Mouse (Mus musculus): Measurements from ENCODE around the gene Mlst8. TPM values are rescaled to one million over a fixed set of nuclear protein-coding genes. Genes with fewer than 3 reads are reported as not detected.
"Not testable (repeated sequence)": the region's sequence is repeated elsewhere in the genome, so short reads cannot be mapped to it uniquely, and the experiment has no call there.

The Mlst8 gene
- total RNA-seq, 2 experiments from 2014 or later = 20.5 to 27.7 TPM

GRCm38 (mm10) chr17:24470701-24471527 is 8.0 kb downstream of the Mlst8 start:
- peak; percentile 11; the same call in 1 of the 2 replicates for ATAC-seq (replicated peaks; ENCODE audit: low FRiP score, poor library complexity, severe bottlenecking)

GRCm38 (mm10) chr17:24469910-24470602 is 8.8 kb downstream of the Mlst8 start, which contains the start of the genes E4f1 and Pgp:
Gene E4f1 (minus strand): TSS chr17:24470313.
Gene Pgp (plus strand): TSS chr17:24470392.
- ATAC-seq (replicated peaks; ENCODE audit: low FRiP score, poor library complexity, severe bottlenecking) = peak; percentile 93

GRCm38 (mm10) chr17:24469336-24469909 is 9.5 kb downstream of the Mlst8 start:
- no peak for ATAC-seq (replicated peaks; ENCODE audit: low FRiP score, poor library complexity, severe bottlenecking)

- ATAC-seq (replicated peaks; ENCODE audit: low FRiP score, poor library complexity, severe bottlenecking) = no peak
Measured at GRCm38 (mm10) chr17:24468636-24469246, 10.1 kb downstream of the Mlst8 start.

- 0 out of 2 replicates have a peak, but pooled peaks have one; percentile 47 for ATAC-seq (replicated peaks; ENCODE audit: low FRiP score, poor library complexity, severe bottlenecking)
Measured at GRCm38 (mm10) chr17:24463374-24464133, 15.3 kb downstream of the Mlst8 start.

GRCm38 (mm10) chr17:24462932-24463331 is 15.9 kb downstream of the Mlst8 start:
- ATAC-seq (replicated peaks; ENCODE audit: low FRiP score, poor library complexity, severe bottlenecking) = no peak

GRCm38 (mm10) chr17:24461580-24461979 is 17.3 kb downstream of the Mlst8 start:
- peak; percentile 75; the same call in 1 of the 2 replicates for ATAC-seq (replicated peaks; ENCODE audit: low FRiP score, poor library complexity, severe bottlenecking)

- ATAC-seq (replicated peaks; ENCODE audit: low FRiP score, poor library complexity, severe bottlenecking) = not testable (repeated sequence)
Measured at GRCm38 (mm10) chr17:24455523-24456206, 23.2 kb downstream of the Mlst8 start.

- peak; percentile 91 for ATAC-seq (replicated peaks; ENCODE audit: low FRiP score, poor library complexity, severe bottlenecking)
Measured at GRCm38 (mm10) chr17:24454756-24455522, 23.9 kb downstream of the Mlst8 start.

- ATAC-seq (replicated peaks; ENCODE audit: low FRiP score, poor library complexity, severe bottlenecking) = peak; percentile 10; the same call in 1 of the 2 replicates
Measured at GRCm38 (mm10) chr17:24454218-24454755, 24.6 kb downstream of the Mlst8 start.

- no peak for ATAC-seq (replicated peaks; ENCODE audit: low FRiP score, poor library complexity, severe bottlenecking)
Measured at GRCm38 (mm10) chr17:24453372-24453771, 25.5 kb downstream of the Mlst8 start.

- no peak for ATAC-seq (replicated peaks; ENCODE audit: low FRiP score, poor library complexity, severe bottlenecking)
Measured at GRCm38 (mm10) chr17:24451220-24451619, 27.7 kb downstream of the Mlst8 start.

GRCm38 (mm10) chr17:24449507-24449906 is 29.4 kb downstream of the Mlst8 start:
- no peak for ATAC-seq (replicated peaks; ENCODE audit: low FRiP score, poor library complexity, severe bottlenecking)

- ATAC-seq (replicated peaks; ENCODE audit: low FRiP score, poor library complexity, severe bottlenecking) = no peak
Measured at GRCm38 (mm10) chr17:24446590-24446989, 32.3 kb downstream of the Mlst8 start.

- no peak for ATAC-seq (replicated peaks; ENCODE audit: low FRiP score, poor library complexity, severe bottlenecking)
Measured at GRCm38 (mm10) chr17:24443409-24443808, 35.5 kb downstream of the Mlst8 start.

- no peak for ATAC-seq (replicated peaks; ENCODE audit: low FRiP score, poor library complexity, severe bottlenecking)
Measured at GRCm38 (mm10) chr17:24442632-24443155, 36.2 kb downstream of the Mlst8 start, which contains the start of gene Dnase1l2. Gene Dnase1l2 (minus strand): TSS chr17:24443105.

- no peak for ATAC-seq (replicated peaks; ENCODE audit: low FRiP score, poor library complexity, severe bottlenecking)
Measured at GRCm38 (mm10) chr17:24442107-24442506, 36.8 kb downstream of the Mlst8 start.

All from erythroid progenitor cell, adult 5-6 weeks (primary cell).